Mouse (Mus musculus) heart, embryonic 16.5 days (tissue): Measurements from ENCODE around the gene Lrp1. TPM values are rescaled to one million over a fixed set of nuclear protein-coding genes. Genes with fewer than 3 reads are reported as not detected.

Experiments used
- ATAC-seq: fragments of 200-750 bp; cut with Nextera tagmentation; replicated peaks from 2 replicates; pipeline ENCODE4 v1.8.0; 2017; ENCODE audit warnings: moderate number of reproducible peaks; ENCODE audit not compliant: insufficient read depth, low FRiP score; ENCODE audit errors: extremely low read depth
- H3K27ac ChIP-seq: fragments of 300-500 bp; sonication (generic); 2 replicates; pipeline ENCODE4 v1.5.1; 2014; ENCODE audit warnings: mild to moderate bottlenecking, low read length, control low read depth, moderate library complexity
- H3K27me3 ChIP-seq: fragments of 300-500 bp; sonication (generic); 2 replicates; pipeline ENCODE4 v1.6.1; 2014; ENCODE audit warnings: low read length, mixed read lengths; ENCODE audit not compliant: control insufficient read depth, insufficient read depth
- H3K36me3 ChIP-seq: fragments of 300-500 bp; sonication (generic); 2 replicates; pipeline ENCODE4 v1.6.1; 2014; ENCODE audit not compliant: control insufficient read depth, insufficient read depth
- H3K4me1 ChIP-seq: fragments of 300-500 bp; sonication (generic); 2 replicates; pipeline ENCODE4 v1.6.1; 2014; ENCODE audit warnings: low read length, mixed read lengths; ENCODE audit not compliant: control insufficient read depth, insufficient read depth
- H3K4me2 ChIP-seq: fragments of 300-500 bp; sonication (generic); 2 replicates; pipeline ENCODE4 v1.6.1; 2014; ENCODE audit warnings: low read depth, mild to moderate bottlenecking, control low read depth, low read length
- H3K4me3 ChIP-seq: fragments of 300-500 bp; sonication (generic); 2 replicates; pipeline ENCODE4 v1.5.1; 2014; ENCODE audit warnings: mild to moderate bottlenecking, control low read depth, low read length
- H3K9ac ChIP-seq: fragments of 300-500 bp; sonication (generic); 2 replicates; pipeline ENCODE4 v1.6.1; 2014; ENCODE audit warnings: low read length, control low read depth
- H3K9me3 ChIP-seq: fragments of 300-500 bp; sonication (generic); replicated peaks from 2 replicates; pipeline ENCODE4 v1.6.1; 2016; ENCODE audit warnings: low read length; ENCODE audit not compliant: control insufficient read depth
- WGBS: fragments of 180-500 bp; shearing (Covaris S2); extraction: QIAGEN DNeasy Blood & Tissue Kit; methylation state at CpG from one replicate; pipeline ENCODE4 v1.1.7; 2014; 5-methylcytosine and 5-hydroxymethylcytosine counted together
- polyA plus RNA-seq: library from polyadenylated mRNA; unstranded; fragments of >200 nt; fragmentation: Nextera tagmentation; extraction: Ambion mirVana; gene quantifications from 2 replicates; pipeline ENCODE4 v1.2.1, GENCODE M21; 2015

Gene Lrp1
- polyA plus RNA-seq, 1 experiment from 2014 or later: 33.4 TPM

GRCm38 (mm10) chr10:127591514-127591913 lies 29.4 kb downstream of the Lrp1 start:
- 44% methylated on average over 7 of the region's 7 CpGs for WGBS
- Histone ChIP-seq H3K27me3 (no peaks in the 10 kb centered on the region), H3K4me2 (no peak overlapping the region), H3K4me3 (no peak overlapping the region), H3K9ac (no peak overlapping the region), H3K9me3 (no peaks in the 10 kb centered on the region), H3K4me1 (peaks cover 21% of the 10 kb centered on the region), H3K36me3 (0 out of 2 replicates have a peak, but pooled peaks cover 4% of the 10 kb centered on the region), H3K27ac (peak overlapping the region; percentile 0; the same call in 1 of the 2 replicates)
- peak; percentile 47 for ATAC-seq

DNA sequence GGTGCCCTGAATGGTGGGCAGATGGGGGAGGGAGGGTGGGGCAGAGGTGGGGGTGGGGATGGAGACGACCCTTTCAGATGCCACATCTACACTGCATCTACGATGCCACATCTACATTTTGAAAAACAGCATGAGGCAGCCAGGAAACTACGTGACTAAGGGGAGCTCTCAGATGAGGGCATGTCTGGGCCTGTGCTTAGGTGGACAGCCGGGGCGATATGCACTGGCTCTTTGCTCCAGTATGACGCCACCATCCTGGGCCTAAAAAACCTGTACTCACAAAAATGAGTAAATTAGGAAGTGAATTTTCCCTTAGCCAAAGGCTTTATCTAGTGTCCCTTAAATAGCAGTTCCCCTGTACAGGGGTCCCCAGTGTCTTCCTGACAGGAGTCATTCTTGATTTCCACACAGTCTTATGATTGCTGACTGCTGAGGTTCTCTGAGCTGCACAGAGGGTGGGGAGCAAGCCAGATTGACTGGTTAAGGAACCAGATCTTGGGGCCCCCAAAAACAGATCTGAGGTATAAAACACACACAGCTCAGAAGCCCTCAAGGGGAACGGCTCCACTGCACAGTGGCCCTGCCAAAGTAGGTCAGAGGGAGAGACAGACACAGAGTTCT lies 30.0 kb downstream of the Lrp1 start:
- H3K9ac ChIP-seq: no peak overlapping the region
- H3K4me1 ChIP-seq: peaks cover 15% of the 10 kb centered on the region
- ATAC-seq: no peak

GRCm38 (mm10) chr10:127590256-127590655 lies 30.7 kb downstream of the Lrp1 start:
- Histone ChIP-seq H3K9ac (no peak overlapping the region), H3K9me3 (no peaks in the 10 kb centered on the region), H3K4me3 (no peak overlapping the region), H3K27ac (no peak overlapping the region), H3K27me3 (no peaks in the 10 kb centered on the region), H3K4me2 (no peak overlapping the region), H3K4me1 (peaks cover 10% of the 10 kb centered on the region), H3K36me3 (0 out of 2 replicates have a peak, but pooled peaks cover 7% of the 10 kb centered on the region)
- WGBS: 85% methylated on average over 12 of the region's 12 CpGs
- no peak for ATAC-seq

More for the DNA sequence above, 30.0 kb downstream of the Lrp1 start:
- Histone ChIP-seq H3K4me3 (no peak overlapping the region), H3K36me3 (0 out of 2 replicates have a peak, but pooled peaks cover 7% of the 10 kb centered on the region), H3K27ac (peak overlapping the region; percentile 0; the same call in 1 of the 2 replicates), H3K27me3 (no peaks in the 10 kb centered on the region), H3K9me3 (no peaks in the 10 kb centered on the region), H3K4me2 (no peak overlapping the region)
- 76% methylated on average over 7 of the region's 7 CpGs for WGBS

DNA sequence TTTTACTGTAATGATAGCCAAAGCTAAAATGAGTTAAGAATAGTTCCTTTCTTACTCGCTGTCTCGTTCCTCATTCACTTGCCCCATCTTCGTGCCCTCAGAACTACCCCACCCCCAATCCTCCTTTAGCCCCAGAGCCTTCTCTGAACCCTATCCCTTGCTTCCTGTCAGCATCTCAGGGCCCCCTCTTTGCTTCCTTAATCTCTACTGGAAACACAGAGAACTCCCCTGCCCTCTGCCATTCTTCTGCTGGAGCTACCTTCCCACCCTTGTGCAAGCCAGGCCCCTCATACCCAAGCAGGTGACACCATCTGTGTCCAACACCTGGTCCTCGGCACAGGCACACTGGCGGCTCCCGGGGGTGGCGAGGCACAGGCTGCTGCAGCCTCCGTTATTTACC lies 33.2 kb downstream of the Lrp1 start:
- H3K36me3 ChIP-seq: 0 out of 2 replicates have a peak, but pooled peaks cover 5% of the 10 kb centered on the region
- no peaks in the 10 kb centered on the region for H3K27me3 ChIP-seq
- no peak overlapping the region for H3K4me3 ChIP-seq
- ATAC-seq: no peak
- H3K4me1 ChIP-seq: peaks cover 10% of the 10 kb centered on the region
- H3K9ac ChIP-seq: no peak overlapping the region
- 82% methylated on average over 8 of the region's 8 CpGs for WGBS
- H3K9me3 ChIP-seq: no peaks in the 10 kb centered on the region
- H3K4me2 ChIP-seq: no peak overlapping the region
- no peak overlapping the region for H3K27ac ChIP-seq

GRCm38 (mm10) chr10:127586209-127586608 lies 34.7 kb downstream of the Lrp1 start:
- H3K27ac ChIP-seq: no peak overlapping the region
- peaks cover 3% of the 10 kb centered on the region for H3K4me1 ChIP-seq
- WGBS: 74% methylated on average over 4 of the region's 4 CpGs

GRCm38 (mm10) chr10:127585598-127585997 lies 35.4 kb downstream of the Lrp1 start:
- H3K27ac ChIP-seq: no peak overlapping the region
- WGBS: 82% methylated on average over 2 of the region's 2 CpGs
- no peak overlapping the region for H3K4me2 ChIP-seq
- no peak overlapping the region for H3K4me3 ChIP-seq
- no peaks in the 10 kb centered on the region for H3K4me1 ChIP-seq
- no peak overlapping the region for H3K9ac ChIP-seq
- H3K36me3 ChIP-seq: peaks cover 8% of the 10 kb centered on the region; the same call in 1 of the 2 replicates
- no peaks in the 10 kb centered on the region for H3K9me3 ChIP-seq
- ATAC-seq: no peak
- no peaks in the 10 kb centered on the region for H3K27me3 ChIP-seq

More at GRCm38 (mm10) chr10:127586209-127586608, 34.7 kb downstream of the Lrp1 start:
- Histone ChIP-seq H3K27me3 (no peaks in the 10 kb centered on the region), H3K4me3 (no peak overlapping the region), H3K9ac (no peak overlapping the region), H3K9me3 (no peaks in the 10 kb centered on the region), H3K4me2 (no peak overlapping the region), H3K36me3 (peaks cover 8% of the 10 kb centered on the region; the same call in 1 of the 2 replicates)
- no peak for ATAC-seq

- Histone ChIP-seq H3K27ac (no peak overlapping the region), H3K9me3 (no peaks in the 10 kb centered on the region), H3K4me1 (no peaks in the 10 kb centered on the region), H3K4me2 (no peak overlapping the region), H3K9ac (no peak overlapping the region), H3K36me3 (peaks cover 5% of the 10 kb centered on the region; the same call in 1 of the 2 replicates), H3K4me3 (no peak overlapping the region), H3K27me3 (no peaks in the 10 kb centered on the region)
- WGBS: 70% methylated on average over 8 of the region's 8 CpGs
- no peak for ATAC-seq
These were observed 37.3 kb downstream of the Lrp1 start for GRCm38 (mm10) chr10:127583649-127584048.

GRCm38 (mm10) chr10:127581291-127581690 lies 39.7 kb downstream of the Lrp1 start:
- no peak overlapping the region for H3K4me2 ChIP-seq
- no peak overlapping the region for H3K27ac ChIP-seq
- H3K4me3 ChIP-seq: no peak overlapping the region
- no peaks in the 10 kb centered on the region for H3K27me3 ChIP-seq
- peaks cover 5% of the 10 kb centered on the region; the same call in 1 of the 2 replicates for H3K36me3 ChIP-seq
- no peaks in the 10 kb centered on the region for H3K4me1 ChIP-seq
- no peaks in the 10 kb centered on the region for H3K9me3 ChIP-seq
- 71% methylated on average over 9 of the region's 9 CpGs for WGBS
- no peak overlapping the region for H3K9ac ChIP-seq
- ATAC-seq: no peak

- no peak overlapping the region for H3K4me2 ChIP-seq
- H3K27ac ChIP-seq: no peak overlapping the region
- no peak overlapping the region for H3K4me3 ChIP-seq
- H3K9ac ChIP-seq: no peak overlapping the region
- ATAC-seq: no peak
- H3K9me3 ChIP-seq: no peaks in the 10 kb centered on the region
- H3K36me3 ChIP-seq: peaks cover 8% of the 10 kb centered on the region
- H3K27me3 ChIP-seq: no peaks in the 10 kb centered on the region
- no peaks in the 10 kb centered on the region for H3K4me1 ChIP-seq
- 81% methylated on average over 15 of the region's 15 CpGs for WGBS
These were observed 43.0 kb downstream of the Lrp1 start for GRCm38 (mm10) chr10:127577982-127578381.
